Mouse (Mus musculus): ENCODE measurements around the gene Il13.

Il13 gene

DNA sequence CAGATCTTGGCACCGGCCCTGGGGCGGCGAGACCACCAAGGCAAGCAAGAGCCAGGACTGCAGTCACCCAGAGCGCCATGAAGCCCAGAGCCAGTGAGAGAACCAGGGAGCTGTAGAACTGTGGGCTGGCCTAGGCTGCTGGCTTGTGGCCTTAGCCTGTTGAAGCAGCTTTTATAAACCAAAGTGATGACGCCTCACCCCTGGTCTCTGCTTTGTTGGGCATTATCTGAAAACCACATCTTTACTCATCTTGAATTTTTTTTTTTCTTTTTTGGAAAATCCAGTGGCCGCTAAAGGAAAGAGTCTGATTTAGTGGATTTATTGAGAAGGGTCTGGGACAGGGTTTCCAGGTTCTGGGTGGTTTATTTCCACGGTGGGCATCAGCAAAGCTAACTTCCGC is at the start of gene Il13:
Gene Il13 (minus strand): TSS at position 147 of the 400 bp plus-strand sequence.
- DNase-seq (ENCODE audit: low read depth, low spot score), result no peak

DNA sequence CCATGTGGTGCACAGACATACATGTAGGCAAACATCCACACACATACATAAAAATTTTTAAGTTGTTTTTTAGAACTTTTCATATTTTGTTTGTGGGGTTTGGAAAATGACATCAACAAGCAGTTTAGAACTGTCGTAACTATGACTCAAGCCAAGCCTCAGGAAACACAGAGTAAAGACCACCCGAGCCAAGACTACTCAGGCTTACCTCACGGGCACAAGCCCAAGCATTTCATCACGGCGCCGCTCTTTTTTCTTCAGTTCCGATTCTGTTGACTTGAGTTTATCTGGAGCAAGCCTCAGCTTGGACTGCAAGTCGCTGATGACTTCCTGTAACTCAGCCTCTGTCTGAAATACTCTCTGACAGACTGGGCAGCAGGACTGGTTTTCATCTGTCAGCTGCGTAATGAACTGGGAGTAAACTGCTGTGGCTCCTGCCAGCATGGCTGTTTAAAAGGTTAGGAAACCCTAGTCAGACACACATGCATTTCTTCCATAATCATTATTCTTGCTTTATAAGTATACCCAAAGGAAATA is 48.6 kb upstream of the Il13 start:
- DNase-seq (ENCODE audit: low read depth, low spot score), result no peak

DNA sequence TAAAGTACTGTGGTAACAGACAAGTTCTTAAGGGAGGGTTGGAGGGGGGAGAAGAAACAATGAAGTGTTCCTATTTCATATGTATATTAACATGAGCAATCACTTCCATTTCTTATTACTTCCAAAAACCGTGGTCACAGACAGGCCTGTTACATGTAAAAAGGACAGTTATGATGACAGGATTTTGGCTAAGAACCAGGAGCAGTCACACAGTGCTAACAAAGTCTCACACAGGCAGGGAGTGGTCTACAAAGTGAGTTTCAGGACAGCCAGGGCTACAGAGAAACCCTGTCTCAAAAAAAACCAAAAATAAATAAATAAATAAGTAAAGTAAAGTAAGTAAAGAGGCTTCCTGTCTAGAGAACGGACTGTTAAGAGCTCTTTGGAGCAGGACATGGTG is 47.7 kb upstream of the Il13 start:
- no peak for DNase-seq (ENCODE audit: low read depth, low spot score)

DNA sequence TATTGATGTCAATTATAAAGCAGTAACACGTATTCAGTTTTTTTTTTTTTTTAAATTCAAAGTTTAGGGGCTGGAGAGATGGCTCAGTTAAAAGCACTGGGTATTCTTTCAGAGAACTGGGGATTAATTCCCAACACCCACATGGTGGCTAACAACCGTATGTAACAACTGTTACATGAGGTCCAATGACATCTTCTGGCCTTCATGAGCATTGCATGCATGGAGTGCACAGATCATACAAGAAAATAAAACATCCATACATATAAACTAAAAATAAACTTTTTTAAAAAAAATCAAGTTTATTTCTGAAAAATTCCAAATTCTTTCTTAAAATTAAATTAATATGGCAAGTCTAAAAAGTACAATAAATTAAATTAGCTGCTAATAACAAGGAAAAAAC is 47.2 kb upstream of the Il13 start:
- DNase-seq (ENCODE audit: low read depth, low spot score), result no peak

DNA sequence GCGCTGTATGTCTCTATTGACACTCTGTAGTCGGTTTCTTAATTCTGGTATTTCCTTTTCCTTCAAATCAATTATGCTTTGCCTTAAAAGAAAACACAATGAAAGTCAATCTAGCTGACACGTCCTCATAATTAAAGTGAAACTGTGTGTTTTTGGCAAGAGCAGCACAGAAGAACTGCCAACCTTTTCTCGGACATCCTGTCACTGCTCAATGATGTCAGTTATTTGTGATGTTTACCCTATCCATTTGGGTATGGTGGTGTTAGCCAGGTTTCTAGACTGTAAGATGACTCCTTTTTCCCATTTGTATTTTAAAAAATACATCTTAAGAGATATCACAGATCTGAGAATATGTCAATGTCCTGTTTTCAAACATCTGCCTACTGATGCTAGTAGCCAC is 45.6 kb upstream of the Il13 start:
- DNase-seq (ENCODE audit: low read depth, low spot score), result no peak

DNA sequence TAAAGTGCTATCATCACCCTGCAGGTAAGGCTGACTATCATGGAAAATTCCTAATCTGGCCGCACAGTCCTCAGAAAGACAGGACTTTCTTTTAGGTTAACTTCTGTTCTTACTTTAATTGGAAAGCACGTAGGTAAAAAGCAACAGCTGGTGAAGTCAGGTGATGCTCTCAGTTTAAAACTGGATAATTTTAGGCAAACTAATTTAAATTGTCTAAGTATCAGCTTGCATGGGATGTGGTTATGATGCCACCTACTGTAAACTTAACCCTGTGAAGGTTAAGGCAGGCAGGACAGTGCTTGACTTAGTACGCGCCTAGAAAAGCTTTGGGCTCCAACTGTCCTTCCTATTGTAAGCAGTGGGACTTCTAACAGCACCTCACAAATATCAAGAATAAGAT is 36.9 kb upstream of the Il13 start:
- DNase-seq (ENCODE audit: low read depth, low spot score), result no peak

DNA sequence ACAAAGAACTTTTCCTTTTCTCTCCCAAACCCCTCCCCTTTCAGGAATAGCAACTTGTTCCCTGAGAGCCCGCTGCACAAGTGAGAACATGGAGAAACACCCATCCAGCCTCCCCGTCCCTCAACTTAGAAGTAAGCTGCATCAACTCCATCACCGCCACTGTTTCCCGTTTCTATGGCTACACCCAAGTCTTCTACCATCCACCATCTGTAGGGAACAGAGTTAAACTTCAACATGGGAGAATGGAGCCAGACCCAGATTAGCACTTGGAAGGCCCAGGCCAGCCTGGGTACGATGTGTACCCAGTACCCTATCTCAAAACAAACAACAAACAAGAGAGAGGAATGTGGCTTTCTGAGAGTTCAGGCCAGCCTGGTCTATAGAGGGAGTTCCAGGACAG is 29.6 kb upstream of the Il13 start:
- DNase-seq (ENCODE audit: low read depth, low spot score), result no peak

DNA sequence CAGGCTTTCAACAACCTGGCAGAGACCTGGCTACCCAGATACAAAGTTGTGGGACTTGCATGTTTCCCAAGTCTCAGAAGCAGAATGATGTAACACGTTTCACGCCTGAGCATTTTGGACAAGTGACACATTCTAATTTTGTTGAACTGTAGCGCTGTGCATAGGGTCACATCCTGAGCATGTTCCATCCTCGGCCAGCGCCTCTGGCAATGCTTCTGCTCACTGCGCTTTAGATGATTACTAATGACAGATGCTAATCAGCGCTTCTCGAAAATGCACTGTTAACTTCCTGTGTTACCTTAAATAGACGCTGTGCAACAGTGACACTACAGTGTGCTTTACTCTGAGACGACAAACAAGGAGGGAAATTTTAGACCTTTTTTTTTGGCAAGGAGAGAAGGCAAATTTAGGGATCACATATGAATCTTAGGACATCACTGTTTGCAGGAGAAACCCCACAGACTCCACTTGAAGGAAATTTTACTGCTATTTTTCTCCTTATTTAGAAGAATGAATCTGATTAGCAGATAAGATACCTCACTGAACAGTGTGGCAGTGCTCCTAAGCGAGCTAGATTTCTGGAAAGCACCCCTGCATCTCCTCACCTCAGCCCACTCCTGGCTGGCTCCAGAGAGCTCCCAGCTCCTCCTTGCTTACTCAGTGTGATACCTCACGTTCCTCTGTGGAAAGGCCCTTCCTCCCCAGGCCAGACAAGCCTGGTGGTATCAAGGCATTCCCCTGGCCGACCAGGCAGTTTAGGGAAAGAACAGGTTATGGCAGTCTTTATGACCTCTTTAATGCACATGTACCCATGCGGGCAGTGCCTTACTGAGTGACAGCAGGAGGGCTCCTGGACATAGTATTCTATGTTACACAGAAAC is 28.5 kb upstream of the Il13 start:
- no peak for DNase-seq (ENCODE audit: low read depth, low spot score)

DNA sequence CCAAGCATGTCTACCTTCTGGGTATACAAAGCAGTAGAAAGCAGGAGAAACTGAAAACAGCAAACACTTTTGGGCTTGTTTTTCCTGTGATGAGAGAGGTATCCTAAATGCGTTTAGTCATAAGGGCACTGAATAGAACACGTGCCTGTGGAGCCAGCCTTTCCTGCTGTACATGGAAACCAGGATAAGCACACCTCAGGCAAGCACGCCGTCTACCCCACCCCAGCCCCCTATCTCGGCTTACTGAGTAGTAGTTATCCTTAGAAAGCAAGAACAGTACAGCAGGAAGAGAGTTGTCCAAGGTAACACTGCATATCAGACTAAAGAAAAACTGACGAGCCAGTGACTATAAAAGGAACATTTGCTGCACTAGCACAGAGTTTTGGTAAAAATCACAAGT is 23.3 kb upstream of the Il13 start:
- DNase-seq (ENCODE audit: low read depth, low spot score), result no peak

DNA sequence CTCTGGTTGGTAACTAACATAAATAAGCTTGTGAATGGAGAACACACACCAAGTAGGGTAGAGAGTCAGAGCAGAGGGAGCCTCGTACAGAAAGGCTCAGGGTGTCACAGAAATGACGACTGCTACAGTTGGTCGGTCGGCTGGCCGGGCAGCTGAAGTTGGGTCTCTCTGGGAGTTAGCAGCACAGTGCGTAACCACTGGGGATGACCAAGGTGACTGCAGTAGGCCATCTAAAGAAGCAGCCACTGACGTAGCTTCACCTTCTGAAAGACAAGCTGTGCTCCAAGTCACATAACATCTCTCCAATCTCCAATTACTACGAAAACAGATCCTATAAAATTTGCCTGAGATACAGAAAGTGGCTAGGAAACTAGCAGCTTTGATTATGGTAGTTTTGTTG is 22.9 kb upstream of the Il13 start:
- no peak for DNase-seq (ENCODE audit: low read depth, low spot score)

DNA sequence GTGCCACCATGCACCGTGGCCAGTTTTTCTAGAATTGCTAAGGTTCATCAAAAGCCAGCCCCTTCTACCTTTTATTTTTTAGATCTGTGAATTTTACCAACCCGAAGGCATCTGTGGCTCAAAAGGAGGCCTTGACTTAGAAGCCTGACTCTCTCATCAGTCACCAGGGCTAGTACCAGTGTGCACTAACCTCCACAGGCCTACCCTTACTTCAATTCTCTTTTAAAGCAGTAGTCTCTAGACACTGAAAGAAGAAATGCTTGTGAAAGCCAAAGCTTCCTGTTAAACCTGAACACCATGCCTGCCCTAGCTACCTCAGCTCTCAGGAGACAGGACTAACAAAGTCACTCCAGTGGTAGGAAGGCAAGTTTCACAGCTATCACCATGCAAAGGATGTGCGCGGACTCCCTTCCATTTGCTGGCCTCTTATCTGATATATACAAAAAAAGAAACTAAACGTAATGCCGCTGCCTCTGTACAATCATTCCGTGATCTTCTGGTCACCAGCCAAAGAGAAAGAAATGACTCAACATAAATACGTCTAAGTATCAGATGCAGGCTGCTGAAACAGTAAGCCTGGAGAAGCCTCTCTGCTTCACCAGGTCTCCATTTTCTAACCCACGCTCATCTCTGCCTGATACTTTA is 22.2 kb upstream of the Il13 start:
- no peak for DNase-seq (ENCODE audit: low read depth, low spot score)

DNA sequence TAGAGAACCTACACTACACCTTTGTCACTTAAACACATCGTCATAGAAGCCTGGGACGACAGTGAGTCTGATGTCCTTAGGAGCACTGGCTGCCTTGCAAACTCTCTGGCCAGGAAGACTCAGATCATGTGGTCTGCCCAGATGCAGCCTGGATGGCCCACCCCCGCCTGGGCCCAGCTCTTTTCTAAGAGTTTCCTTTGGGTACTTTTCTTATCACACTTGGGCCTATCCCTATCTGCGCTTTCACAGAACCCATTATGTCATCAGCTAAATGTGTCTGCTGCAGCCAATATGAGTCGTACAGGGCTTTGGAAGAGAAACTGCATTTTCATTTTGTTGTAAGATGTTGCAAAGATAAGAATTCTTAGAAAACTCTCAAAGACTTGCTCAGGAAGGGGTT is 20.5 kb upstream of the Il13 start:
- no peak for DNase-seq (ENCODE audit: low read depth, low spot score)

DNA sequence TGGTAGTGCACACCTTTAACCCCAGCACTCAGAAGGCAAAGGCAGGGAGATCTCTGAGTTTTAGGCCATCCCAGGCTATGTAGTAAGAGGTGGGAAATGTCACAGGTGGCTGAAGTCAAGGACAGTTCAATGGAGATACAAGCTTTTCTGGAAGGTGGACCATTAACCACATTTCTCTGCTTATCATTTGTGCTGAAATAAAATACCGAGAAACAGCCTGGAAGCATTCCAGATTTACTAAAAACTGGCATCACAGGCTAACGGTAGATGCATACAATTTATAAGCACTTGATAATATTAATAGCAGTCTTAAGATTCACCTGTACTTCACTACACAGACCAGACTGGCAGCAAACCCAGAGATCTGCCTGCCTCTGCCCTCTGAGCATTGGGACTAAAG is 17.9 kb upstream of the Il13 start:
- DNase-seq (ENCODE audit: low read depth, low spot score), result no peak

DNA sequence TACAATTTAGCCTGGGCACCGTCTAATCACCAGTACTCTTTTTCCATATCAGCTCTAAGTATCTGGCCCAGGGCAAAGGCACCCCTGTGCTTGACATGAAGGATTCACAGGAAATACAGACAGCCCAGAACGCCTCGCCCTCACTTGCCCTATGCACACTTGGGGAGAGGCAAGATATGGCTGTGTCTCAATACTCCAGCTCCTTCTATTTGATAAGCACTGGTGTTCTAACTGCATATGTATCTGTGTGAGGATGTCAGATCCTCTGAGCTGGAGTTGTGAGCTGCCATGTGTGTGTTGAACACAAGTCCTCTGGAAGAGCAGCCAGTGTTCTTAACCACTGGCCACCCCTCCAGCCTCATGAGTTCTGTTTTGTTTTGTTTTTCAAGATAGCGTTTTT is 16.9 kb upstream of the Il13 start:
- no peak for DNase-seq (ENCODE audit: low read depth, low spot score)

DNA sequence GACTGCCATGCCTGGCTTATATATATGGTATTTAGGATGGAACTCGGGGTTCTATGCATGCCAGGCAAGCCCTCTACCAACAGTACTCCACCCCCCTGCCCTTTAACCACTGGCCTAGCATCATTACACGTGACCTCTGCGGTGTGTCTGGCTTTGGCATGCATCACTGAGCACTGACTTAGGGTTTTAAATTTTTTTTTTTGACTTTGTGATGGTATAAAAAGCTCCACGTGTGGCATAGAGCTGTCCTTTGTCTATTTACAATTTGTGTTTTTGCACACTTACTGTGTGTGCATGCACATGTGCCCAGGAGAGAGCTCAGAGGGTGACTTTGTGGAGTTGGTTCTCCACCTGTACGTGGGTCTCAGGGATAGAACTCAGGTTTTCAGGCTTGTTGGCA is 9.5 kb upstream of the Il13 start:
- no peak for DNase-seq (ENCODE audit: low read depth, low spot score)

DNA sequence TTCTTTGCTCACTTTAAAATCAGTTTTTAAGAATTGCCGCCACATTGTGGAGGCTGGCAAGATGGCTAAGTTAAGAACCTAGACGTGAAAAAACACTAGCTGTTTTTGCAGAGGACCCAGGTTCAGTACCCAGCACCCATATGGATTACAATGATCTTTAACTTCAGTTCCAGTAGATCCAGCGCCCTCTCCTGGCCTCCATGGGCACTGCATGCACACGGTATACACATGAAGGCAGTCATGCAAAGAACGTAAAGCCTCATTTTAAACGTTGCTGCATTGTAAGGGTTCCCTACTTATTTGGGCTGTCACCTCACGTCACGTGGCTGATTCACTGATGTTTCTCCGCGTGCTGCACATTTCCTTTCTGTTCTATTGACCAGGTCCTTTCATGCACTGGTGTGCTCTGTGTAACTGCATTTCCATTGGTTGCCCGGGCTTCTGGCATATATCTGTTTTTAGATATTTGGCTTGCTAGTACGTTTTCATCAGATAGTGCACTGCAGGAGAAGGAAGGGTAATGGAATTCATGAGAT is 8.3 kb upstream of the Il13 start:
- no peak for DNase-seq (ENCODE audit: low read depth, low spot score)

DNA sequence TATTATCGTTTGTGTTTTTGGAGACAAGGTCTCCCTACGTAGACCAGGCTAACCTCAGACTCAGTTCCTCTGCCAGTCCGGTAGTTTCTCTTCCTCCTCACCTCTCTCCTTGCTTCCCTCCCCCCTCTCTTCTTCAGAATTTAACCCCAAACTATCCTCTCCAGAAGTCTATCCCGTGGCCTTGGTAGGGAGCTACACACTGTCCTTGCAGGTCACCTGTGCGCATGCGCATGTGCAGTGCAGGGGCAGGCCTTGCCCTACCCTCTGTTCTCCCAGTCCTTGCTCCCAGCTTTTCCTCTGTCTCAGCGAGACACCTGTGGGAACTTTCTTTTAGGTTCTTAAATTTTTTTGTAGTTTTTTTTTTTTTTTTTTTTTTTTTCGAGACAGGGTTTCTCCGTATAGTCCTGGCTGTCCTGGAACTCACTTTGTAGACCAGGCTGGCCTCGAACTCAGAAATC is 3.3 kb upstream of the Il13 start:
- DNase-seq (ENCODE audit: low read depth, low spot score), result no peak

DNA sequence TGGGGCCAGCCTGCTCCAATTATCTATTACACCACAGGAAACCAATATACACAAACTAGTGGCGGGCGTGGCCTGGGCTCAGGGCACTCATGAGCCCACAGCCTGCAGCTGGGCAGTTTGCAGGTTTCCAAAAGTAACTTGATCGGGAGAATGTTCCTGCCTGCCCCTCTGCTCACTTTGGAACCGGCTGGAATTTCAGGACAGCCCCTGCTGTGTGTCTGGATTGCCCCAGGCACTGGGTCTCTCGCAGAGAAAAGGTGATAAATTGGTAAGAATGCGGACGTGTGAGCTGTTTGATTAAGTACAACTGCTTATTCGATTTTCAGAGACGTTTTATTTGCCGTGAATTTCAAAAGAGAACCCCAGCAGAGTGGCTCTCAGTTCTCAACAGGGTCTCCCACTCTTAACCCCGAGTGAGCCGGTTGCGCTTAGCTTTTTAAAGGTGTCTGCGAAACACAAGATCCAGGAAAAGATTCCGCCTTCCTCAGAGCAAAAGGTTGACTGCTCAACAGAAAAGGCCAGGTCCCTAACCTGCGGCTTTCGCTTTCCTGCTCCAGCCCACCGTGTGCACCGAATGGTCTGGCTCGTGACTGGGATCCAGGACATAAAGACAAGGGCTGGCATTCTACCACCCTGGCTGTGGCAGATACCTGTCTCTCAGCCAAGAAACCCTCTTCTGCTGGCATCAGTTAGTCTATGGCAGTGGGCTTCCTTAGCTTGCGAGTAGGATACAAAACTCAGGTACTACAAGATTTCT is 2.7 kb upstream of the Il13 start:
- no peak for DNase-seq (ENCODE audit: low read depth, low spot score)

DNA sequence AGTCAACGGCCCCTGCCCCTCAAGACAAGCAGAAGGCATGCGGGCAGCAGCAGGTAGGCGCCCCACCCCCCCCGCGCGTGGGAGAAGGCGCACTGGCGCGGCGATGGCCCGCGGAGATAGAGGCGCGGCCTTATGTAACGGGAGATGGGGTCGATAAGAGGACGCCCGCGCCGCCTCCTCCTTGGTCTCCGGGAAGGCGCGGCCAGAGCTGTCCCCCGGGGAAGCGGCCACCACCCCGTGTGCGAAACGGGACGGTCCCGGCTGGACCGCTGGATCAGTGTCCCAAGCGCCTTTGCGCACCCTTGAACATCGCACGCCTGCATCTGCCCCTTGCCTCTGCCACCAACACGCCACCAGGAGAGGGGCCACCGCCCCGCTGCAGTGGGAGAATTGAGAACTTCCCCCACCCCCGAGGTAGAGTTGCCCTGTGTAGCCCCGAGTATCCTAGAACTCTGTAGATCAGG is 1.7 kb upstream of the Il13 start:
- DNase-seq (ENCODE audit: low read depth, low spot score), result no peak

DNA sequence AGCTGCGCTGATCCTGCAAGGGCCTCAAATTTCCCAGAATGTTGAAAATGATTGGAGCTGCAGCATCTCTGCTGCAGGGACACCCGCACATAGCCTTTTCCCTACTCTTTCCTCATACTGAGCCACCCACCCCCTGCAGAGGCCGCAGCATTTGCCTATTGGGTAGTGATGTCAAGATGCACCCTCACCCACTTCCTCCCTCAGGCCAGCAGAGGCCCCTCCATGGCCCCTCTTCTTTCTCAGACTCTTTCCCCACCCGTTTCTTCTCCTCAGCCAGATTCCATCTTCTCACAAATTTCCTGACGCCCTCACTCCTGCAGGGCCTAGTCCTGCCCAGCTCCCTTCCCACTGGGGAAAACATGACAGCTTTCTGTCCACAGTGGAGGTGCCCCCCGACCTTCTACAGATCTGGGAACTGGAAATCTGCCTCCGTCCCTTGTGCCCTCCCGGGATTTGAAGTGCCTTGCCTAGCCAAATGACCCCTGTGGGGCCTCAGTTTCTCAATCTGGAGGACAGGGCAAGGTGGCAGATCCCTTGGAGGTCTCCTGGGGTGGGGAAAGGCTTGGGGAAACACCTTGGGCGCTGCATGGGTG is 1.2 kb upstream of the Il13 start:
- DNase-seq (ENCODE audit: low read depth, low spot score), result no peak

DNA sequence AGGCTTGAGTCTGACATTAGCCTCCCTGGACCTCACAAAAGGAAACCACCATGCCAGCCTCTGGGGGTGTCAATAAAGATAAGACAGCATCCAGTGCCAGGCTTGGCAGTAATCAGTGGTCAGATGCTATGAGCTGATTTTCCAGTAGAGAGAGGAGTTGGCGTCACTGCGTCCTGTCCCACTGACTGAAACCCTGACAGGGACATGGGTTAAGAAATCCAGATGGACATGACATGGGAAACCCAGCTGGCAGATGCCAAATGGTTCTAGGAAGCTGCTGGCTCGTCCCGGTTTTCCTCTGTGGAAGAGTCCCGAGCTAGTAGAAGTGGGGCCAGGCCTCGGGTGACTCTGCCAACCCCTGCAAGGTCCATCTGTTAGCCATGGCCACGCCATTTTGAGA is 858 bp downstream of the Il13 start:
- DNase-seq (ENCODE audit: low read depth, low spot score), result no peak
